Mouse (Mus musculus) WW6 (cell line): Measurements from ENCODE around the gene Mndal.
"Not testable (repeated sequence)": the region's sequence is repeated elsewhere in the genome, so short reads cannot be mapped to it uniquely, and the experiment has no call there.

ENCODE experiments used
- DNase-seq: peaks from one replicate; pipeline ENCODE4 v3.0.0-alpha.2; 2013; ENCODE audit warnings: low read depth, low spot score

The Mndal gene

DNA sequence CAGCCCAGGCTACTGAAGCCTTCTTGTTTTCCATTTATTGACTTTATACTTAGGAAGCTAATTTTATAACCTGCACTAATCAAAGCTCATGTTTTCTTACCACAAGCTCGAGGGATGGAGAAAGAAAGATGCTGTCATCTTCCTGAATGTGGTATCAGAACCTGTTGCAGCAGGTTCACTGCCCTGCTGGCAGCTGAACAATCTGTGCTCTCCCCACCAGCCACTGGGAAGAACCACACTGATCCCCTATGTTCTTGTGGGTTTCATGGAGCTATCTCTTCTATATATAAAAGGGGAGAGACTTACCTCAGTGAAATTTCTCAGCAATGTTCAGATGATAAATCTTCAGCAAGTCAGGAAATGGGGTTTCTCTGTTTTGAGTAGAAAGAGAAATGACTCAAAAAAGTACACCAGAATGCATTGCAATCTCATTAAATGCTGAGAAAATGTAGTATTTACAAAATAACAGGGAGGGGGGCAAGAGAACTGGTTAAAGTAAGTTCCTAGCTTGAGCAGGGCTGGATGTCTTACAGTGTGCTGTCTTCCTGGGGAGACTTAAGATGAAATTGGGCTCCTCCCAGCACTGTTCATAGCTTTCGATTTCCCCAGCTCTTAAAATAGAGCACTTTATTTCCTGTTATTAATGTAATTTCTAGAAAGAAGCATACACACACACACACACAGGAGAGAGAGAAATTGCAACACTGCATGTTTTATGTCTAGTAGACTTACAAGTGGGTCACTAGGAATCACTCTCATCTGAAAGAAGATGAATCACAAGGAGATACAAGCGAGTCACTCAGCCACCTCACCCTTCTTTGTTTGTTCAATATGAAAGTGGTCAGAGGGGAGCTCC is at the start of gene Mndal, which contains the start of gene Ifi203:
TSS of gene Mndal (minus strand) at position 568 of the 856 bp plus-strand sequence.
TSS of gene Ifi203 (minus strand) at position 749 of the 856 bp plus-strand sequence.
- DNase-seq, result not testable (repeated sequence)

- not testable (repeated sequence) for DNase-seq
Measured at GRCm38 (mm10) chr1:173982694-173983305, 40.5 kb upstream of the Mndal start, which contains the start of gene Ifi202b. Ifi202b (minus strand) TSS chr1:173982744.

DNA sequence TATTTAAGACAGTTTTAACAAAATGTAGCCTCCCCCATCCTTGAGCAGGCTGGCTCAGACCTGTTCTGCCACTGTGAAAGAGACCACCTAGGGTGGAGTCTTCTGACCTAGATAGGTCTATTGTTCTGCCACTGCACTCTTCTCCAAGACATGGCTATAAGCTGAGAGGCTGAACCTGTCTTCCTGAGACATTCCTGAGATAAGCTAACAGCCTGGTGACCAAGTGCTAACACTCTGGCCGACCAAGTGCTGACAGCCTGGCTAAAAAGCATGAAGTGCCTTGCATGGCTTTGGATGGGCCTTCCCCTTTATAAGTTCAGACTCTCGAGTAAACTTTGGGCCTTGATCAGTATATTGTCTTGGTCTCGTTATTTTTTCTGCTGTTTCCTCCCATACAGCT is 38.7 kb upstream of the Mndal start:
- DNase-seq, result not testable (repeated sequence)

GRCm38 (mm10) chr1:173977622-173978021 is 35.3 kb upstream of the Mndal start:
- DNase-seq, result no peak

DNA sequence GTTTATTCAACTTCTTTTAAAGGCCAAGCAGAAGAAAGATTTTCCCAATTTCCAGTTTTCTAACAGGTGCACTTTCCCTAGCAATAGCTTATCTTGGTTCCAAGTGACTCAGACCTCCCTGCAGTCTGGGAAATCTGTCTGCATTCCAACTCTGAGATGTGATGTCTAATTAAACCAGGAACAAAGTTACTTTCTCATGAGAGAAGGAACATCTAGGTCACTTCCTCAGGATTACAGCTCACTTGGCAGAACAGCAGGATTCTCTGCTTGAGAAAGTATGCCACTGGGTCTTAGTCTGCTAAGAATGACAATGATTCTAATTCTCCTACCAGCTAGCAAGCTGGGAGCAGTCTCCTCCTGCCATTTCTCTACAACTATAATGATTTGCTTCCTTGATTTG is 30.8 kb upstream of the Mndal start:
- DNase-seq, result no peak

- DNase-seq, result not testable (repeated sequence)
Measured at GRCm38 (mm10) chr1:173961491-173961890, 19.2 kb upstream of the Mndal start.

GRCm38 (mm10) chr1:173959998-173960397 is 17.7 kb upstream of the Mndal start:
- DNase-seq, result not testable (repeated sequence)

DNA sequence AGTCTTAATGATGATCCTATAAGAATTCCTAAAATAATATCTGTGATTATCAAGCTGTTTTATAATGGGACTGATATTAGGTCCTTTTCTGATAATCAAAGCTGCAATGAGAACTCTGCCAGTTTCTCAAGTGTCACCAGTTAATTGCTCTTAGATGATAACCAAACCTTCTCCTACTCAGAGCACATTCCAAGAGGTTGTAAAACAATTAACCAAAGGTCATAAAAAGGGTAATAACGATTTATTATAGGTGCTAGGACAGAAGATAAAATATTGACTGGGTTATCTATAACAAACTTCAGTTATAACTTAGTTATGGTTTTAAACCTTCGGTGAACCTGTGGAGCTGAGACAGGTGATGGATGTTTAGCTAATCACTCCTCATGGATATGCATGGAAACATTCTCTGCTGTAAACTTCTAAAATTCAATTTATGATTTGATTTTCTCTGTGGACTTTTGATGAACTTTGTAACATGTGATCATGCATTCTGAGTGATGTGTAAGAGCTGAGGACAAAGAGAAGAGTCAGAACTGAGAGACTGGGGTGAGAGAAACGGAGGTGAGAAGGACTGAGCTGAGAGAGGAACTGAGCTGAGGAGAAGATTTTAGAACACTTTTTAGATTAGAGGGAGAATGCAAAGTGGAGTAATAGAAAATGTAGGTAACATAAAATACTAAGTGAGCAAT is 13.7 kb upstream of the Mndal start:
- DNase-seq, result not testable (repeated sequence)

DNA sequence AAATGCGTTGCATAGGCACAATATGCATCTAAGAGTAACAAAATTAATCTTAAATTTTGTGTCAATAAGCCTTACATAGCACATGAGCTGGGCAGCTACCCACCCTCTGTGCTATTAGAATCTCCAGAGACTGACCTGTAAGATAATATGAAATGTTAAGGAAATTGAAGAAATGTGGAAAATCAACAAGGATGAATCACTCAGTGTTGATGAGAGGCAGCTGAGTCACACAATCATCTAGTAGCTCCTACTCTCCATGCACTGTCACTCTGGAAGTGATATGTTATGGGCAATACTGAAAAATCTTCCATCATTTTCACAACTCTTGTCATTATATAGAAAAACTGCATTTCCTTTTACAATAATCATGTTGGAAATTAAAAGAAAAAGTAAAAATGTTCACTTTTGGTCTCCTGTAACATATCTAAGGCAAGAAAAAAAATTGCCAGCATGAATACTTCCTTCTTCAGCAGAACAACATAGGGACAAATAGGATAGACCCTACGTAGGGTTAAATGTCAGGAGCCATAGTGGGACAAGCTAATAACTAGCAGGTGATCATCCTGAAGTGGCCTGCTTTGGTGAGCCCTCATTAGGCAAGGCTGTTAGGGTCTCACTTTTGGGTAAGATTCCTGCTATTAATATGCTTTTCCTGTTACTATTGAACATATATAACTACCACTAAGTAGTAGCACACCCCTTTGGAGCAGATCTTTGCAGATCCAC is 12.9 kb upstream of the Mndal start:
- DNase-seq, result no peak

DNA sequence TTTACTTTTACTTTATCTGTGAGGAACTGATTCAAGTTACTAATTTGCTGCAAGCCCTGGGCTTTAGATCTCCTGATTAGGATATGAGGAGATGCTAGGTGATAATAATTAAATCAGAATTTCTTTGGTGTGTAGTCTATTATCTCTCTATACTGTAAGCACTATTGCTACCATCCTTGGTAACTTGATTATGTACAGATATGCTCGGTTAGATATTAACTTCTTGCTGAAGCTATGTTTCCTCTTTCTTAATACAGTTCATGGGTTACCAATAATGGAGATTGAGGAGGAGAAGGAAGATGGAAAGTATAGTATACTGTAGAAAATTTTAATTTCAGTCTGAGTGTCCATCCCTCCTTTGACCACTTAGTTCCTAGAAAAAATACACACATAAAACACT is 11.3 kb upstream of the Mndal start:
- DNase-seq, result no peak

DNA sequence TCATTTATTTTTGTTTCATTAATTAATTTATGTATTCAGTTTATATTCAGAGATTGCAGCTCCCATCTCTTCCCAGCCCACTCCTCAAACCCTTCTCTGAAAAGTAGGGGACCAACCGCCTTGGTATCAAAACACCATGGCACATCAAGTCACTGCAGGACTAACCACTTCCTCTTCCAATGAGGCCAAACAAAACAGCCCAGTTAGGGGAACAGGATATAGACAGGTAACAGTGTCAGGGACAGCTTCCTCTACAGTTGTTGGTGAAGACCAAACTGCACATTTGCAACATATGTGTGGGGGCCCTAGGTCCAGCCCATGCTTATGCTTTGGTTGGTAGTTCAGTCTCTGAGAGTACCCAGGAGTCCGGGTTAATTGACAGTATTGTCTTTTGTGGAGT is 6.8 kb upstream of the Mndal start:
- DNase-seq, result not testable (repeated sequence)

- not testable (repeated sequence) for DNase-seq
Measured at GRCm38 (mm10) chr1:173942780-173943066, 432 bp upstream of the Mndal start.

DNA sequence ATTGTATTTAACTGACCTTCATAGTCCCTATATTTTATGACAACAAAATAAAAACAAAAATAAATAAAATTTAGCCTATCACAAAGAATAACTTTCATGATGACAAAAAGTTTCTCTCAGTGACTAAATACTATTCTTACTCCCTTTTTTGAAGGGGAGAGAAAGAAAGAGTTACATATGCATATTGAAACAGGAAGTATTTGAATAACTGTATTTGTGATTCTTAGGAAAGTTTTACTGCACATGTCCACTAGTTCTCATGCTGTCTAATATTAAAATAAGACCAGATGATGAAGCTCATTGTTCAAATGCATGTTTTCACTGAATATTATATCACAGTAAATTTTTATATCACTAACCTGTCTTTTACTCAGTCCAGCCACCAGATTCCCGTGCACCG is 769 bp downstream of the Mndal start:
- not testable (repeated sequence) for DNase-seq

DNA sequence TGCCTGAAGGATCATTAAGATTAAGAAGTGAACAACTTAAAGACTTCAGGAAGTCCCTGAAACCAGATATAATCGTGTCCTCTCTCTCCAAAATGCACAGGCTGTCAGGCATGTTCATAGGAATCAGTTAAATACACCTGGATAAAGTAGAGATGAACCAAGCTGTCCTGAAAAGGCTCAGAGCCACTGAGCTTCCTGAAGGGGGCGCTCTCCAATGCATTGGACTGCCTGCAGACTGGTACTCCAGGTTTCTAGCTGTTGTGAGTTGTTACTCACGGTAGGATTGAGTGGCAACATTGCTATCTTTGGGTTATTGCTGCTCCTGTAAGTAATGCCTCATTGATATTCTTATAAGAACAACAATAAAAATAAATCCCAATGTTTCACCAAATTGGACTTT is 23.0 kb downstream of the Mndal start:
- not testable (repeated sequence) for DNase-seq

DNA sequence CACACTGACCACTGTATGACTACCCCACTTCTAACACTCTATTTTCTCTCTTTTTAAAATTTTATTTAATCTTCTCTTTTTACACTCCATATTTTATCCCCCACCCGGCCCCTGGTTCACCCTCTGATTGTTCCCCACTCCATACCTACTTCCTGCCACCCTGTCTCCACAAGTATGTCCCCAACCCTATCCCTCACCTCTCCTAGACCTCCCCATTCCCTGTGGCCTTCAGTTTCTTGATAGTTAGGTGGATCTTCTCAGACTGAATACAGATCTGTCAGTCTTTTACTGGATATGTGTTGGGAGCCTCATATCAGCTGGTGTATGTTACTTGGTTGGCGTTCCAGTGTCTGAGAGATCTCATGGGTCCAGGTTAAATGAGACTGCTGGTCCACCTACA is 27.7 kb downstream of the Mndal start:
- DNase-seq, result no peak

GRCm38 (mm10) chr1:173913256-173913791 is 29.0 kb downstream of the Mndal start:
- not testable (repeated sequence) for DNase-seq

DNA sequence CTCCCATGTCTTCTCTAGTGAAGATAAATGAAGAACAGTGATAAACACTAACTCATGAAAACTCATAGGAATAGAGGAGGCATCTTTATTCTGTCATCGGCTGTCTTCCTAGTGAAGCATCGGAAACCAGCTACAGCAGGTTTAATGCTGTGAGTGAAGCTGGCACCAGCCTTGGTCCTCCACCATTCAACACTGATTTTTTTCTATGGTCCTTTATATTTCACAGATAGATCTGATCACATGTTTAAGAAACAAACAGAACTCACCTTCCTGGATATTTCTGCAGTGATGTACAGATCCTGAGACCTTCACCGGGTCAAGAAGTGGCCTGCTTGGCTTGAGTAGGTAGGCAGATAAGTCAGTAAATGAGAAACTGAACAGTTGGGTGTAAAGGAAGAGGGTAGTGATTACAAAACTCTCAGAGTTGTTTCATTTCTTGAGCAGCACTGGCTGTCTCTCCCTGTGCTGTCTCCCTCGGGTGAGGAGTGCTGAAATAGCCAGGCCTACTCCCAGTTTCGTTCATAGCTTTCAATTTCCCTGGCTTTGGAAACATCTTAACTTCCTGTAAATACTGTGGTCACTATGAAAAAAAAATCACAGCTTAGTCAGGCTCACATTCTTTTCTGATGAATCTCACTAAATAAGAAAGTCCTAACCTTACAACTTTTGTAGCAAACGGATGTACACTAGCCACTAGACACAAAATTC is 29.6 kb downstream of the Mndal start, which contains the start of gene Ifi211:
TSS of gene Ifi211 (minus strand) at position 499 of the 708 bp plus-strand sequence.
- DNase-seq, result not testable (repeated sequence)

GRCm38 (mm10) chr1:173911808-173912464 is 30.4 kb downstream of the Mndal start:
- DNase-seq, result no peak

DNA sequence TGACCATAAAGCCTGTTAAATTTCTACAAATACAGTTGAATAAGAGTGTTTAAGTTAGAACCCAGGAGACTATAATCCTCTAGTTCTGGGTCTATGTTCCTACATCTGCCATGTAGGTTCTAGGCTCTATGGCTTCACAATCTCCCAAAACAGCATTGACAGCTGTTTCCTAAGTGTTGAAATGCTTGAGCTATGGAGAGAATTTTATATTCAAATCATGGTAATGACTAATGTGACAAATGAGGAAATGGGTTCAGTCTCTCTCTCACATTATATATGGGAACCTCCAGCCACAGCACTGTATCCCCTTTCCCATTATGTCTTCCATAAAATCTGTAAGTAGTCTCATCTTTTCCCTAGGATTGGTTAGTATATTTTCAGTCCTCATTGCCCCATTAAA is 33.9 kb downstream of the Mndal start:
- DNase-seq, result not testable (repeated sequence)

DNA sequence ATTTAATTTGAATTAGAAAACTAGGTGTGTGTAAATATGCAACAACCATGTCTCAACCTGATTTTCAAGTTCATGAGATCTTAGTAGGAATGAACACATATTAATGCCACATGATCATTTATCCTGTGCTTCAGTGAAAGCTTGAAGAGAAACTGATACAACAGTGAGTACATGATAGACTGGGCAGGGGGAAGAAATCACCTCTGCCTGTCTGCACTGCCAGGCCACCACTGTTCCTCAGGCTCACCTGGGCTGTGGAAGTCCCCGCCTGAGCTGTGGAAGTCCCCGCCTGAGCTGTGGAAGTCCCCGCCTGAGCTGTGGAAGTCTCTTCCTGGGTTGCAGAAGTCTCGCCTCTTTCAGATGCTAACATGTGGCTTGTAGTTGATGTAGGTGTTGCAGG is 36.4 kb downstream of the Mndal start:
- DNase-seq, result not testable (repeated sequence)
